In the genomic region with DNA sequence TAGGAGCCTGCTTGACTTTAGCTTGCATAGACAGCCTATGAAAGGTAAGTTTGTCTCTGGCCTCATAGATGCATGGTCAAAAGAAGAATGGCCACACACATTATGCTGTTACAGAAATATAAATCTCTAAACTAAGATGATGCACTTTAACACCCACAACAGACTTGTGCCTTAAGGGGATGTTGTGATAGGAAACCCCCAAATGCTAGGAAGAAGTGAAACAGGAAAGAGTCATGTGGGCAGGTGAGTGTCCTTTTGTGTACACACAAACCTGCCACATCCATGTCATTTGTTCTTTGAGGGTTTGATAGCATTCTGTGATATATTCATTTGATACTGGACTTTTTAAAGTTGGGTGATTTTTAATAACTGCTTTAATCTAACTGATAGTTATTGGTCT, we compare ENCODE assay signal across 31 mouse cellular contexts. TPM values are rescaled to one million over a fixed set of nuclear protein-coding genes. Genes with fewer than 3 reads are reported as not detected.
"Had no signal": no experiment of that assay in that cellular context is flagged by ENCODE, and none has a peak within 500 bp of the region (broad histone marks: within the 10 kb centered on the region; RNA-seq: fewer than 3 reads in every experiment).

No protein-coding gene starts in this region.

- ATAC-seq: hindbrain, postnatal 0 days; intestine, embryonic 15.5 days; intestine, postnatal 0 days; liver, embryonic 12.5 days had no signal

- H3K4me3 ChIP-seq: heart, adult 2 months; heart, embryonic 13.5 days; heart, embryonic 15.5 days; hindbrain, embryonic 13.5 days; hindbrain, embryonic 15.5 days; intestine, embryonic 15.5 days; limb, embryonic 13.5 days; limb, embryonic 15.5 days; liver, embryonic 12.5 days had no signal

- H3K36me3 ChIP-seq: heart, embryonic 13.5 days; heart, embryonic 15.5 days; hindbrain, embryonic 13.5 days; hindbrain, embryonic 15.5 days; intestine, embryonic 15.5 days; limb, embryonic 13.5 days; limb, embryonic 15.5 days; liver, embryonic 12.5 days had no signal

- H3K27ac ChIP-seq: heart, adult 2 months; heart, embryonic 13.5 days; heart, embryonic 15.5 days; hindbrain, embryonic 13.5 days; hindbrain, embryonic 15.5 days; hindbrain, postnatal 0 days; intestine, embryonic 15.5 days; limb, embryonic 13.5 days; limb, embryonic 15.5 days; liver, embryonic 12.5 days had no signal

- DNase-seq: gastrocnemius, postnatal 14 days; gastrocnemius, postnatal 36 days; heart, adult 11 months; heart, adult 2 months; heart, postnatal 14 days; heart, postnatal 36 days; kidney, adult 18-20 months; kidney, adult 8-10 months; kidney, postnatal 10 days; kidney, postnatal 25 days; kidney, postnatal 4 days; layer of hippocampus, adult 9-11 months; layer of hippocampus, postnatal 36 days; left cerebral cortex, postnatal 4 days had no signal

- H3K27me3 ChIP-seq: heart, embryonic 13.5 days; heart, embryonic 15.5 days; hindbrain, embryonic 13.5 days; hindbrain, embryonic 15.5 days; intestine, embryonic 15.5 days; limb, embryonic 13.5 days; limb, embryonic 15.5 days; liver, embryonic 12.5 days had no signal

RNA-seq across cellular contexts. Expression of a gene that starts 53.6 kb away (rescaled TPM):
- total RNA-seq: gastrocnemius, adult 8-10 months; gastrocnemius, postnatal 14 days; gastrocnemius, postnatal 36 days; heart, adult 2 months; heart, postnatal 14 days; heart, postnatal 36 days; layer of hippocampus, postnatal 14 days; left cerebral cortex, adult 18-20 months; left cerebral cortex, adult 8-10 months; left cerebral cortex, postnatal 10 days; left cerebral cortex, postnatal 25 days; left cerebral cortex, postnatal 4 days had no signal
- polyA plus RNA-seq: liver, adult 2 months had no signal
